Mouse (Mus musculus): ENCODE measurements around the gene Olfml2a. TPM values are rescaled to one million over a fixed set of nuclear protein-coding genes. Genes with fewer than 3 reads are reported as not detected.

Gene Olfml2a
- polyA plus RNA-seq, 1 experiment from 2014 or later, result 2.5 TPM

DNA sequence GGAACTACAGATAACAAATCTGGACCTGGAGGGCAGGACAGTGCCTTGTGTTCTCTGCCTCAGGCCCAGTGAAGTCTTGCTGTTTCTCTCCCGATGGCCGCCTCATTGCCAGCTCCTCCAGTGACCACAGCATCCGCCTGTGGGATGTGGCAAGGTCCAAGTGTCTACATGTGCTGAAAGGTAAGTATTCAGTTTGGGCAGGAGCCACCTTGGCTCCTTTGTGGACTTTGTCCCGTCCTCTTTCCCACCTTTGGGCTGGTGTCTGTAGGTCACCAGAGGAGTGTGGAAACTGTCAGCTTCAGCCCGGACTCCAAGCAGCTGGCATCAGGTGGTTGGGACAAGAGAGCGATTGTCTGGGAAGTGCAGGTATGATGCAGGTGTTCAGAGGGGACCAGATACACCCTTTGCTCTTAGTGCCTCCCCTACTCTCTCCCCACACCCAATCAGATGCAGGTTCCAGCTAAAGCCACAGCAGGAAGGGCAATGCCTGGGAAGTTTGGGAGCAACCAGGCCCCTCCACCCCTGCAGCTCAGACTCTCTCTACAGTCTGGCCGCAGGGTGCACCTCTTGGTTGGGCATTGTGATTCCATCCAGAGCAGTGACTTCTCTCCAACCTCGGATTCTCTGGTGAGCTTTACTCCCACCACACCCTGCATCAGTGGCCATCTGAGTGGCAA is 68.3 kb downstream of the Olfml2a start:
- no peak overlapping the region for H3K4me3 ChIP-seq (ENCODE audit: low read depth, low read length)
- ATAC-seq (ENCODE audit: low FRiP score) (no peak), DNase-seq (ENCODE audit: low spot score) (no peak)
- no peaks in the 10 kb centered on the region for H3K27me3 ChIP-seq (ENCODE audit: control insufficient read depth, insufficient read depth, low read length)
- 75% methylated on average over 8 of the region's 8 CpGs for WGBS
- peaks cover 11% of the 10 kb centered on the region for H3K4me1 ChIP-seq (replicated peaks; ENCODE audit: control insufficient read depth, insufficient read depth, low read length)
- no peak overlapping the region for H3K4me2 ChIP-seq (replicated peaks; ENCODE audit: low read depth, low read length)
- no peak overlapping the region for H3K27ac ChIP-seq (ENCODE audit: low read depth, low read length)
- H3K9me3 ChIP-seq (ENCODE audit: control insufficient read depth, low read length), result no peaks in the 10 kb centered on the region
- H3K36me3 ChIP-seq (ENCODE audit: control insufficient read depth, insufficient read depth, low read length), result peaks cover 15% of the 10 kb centered on the region
- no peak overlapping the region for H3K9ac ChIP-seq (ENCODE audit: low read depth, low read length)

DNA sequence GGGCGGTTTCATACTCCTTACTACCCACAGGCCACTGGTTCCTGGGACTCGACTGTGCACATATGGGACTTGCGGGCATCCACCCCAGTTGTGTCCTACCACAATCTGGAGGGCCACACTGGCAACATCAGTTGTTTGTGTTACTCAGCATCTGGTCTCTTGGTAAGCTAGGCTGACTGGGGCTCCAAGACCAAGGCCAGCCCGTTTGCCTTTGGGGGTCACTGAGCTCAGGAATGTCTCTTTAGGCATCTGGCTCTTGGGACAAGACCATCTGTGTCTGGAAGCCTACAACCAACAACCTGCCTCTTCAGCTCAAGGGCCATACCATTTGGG is 68.8 kb downstream of the Olfml2a start:
- no peak overlapping the region for H3K9ac ChIP-seq (ENCODE audit: low read depth, low read length)
- H3K4me2 ChIP-seq (replicated peaks; ENCODE audit: low read depth, low read length), result no peak overlapping the region
- WGBS, result 84% methylated on average over 4 of the region's 4 CpGs
- H3K36me3 ChIP-seq (ENCODE audit: control insufficient read depth, insufficient read depth, low read length), result peaks cover 15% of the 10 kb centered on the region
- H3K4me3 ChIP-seq (ENCODE audit: low read depth, low read length), result no peak overlapping the region
- no peaks in the 10 kb centered on the region for H3K27me3 ChIP-seq (ENCODE audit: control insufficient read depth, insufficient read depth, low read length)
- H3K27ac ChIP-seq (ENCODE audit: low read depth, low read length), result no peak overlapping the region
- H3K4me1 ChIP-seq (replicated peaks; ENCODE audit: control insufficient read depth, insufficient read depth, low read length), result peaks cover 11% of the 10 kb centered on the region
- no peaks in the 10 kb centered on the region for H3K9me3 ChIP-seq (ENCODE audit: control insufficient read depth, low read length)
- ATAC-seq (ENCODE audit: low FRiP score) (no peak), DNase-seq (ENCODE audit: low spot score) (no peak)

DNA sequence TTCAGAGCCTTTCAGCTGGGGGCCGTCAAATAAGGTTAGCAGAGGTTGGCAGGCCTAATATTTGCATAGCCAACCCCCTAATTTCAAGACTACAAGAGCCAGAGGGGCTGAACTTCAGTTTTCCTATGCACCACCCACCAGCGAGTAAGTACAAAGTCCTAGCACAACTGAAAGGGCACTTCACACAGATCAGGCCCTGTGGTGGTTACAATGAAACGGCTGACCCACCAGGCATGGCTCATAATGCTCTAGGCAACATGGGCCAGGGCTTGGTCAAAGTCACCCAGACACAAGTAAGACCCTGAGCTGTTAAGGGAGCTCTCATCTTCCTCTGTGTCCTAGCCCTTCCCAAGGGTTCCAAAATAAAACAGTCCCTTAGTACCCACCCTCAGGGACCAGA is 70.1 kb downstream of the Olfml2a start:
- no peak for ATAC-seq (ENCODE audit: low FRiP score)
- no peak overlapping the region for H3K4me2 ChIP-seq (replicated peaks; ENCODE audit: low read depth, low read length)
- peaks cover 13% of the 10 kb centered on the region for H3K4me1 ChIP-seq (replicated peaks; ENCODE audit: control insufficient read depth, insufficient read depth, low read length)
- H3K9ac ChIP-seq (ENCODE audit: low read depth, low read length), result no peak overlapping the region
- no peak overlapping the region for H3K4me3 ChIP-seq (ENCODE audit: low read depth, low read length)
- no peak for DNase-seq (ENCODE audit: low spot score)
- peaks cover 15% of the 10 kb centered on the region for H3K36me3 ChIP-seq (ENCODE audit: control insufficient read depth, insufficient read depth, low read length)
- WGBS, result 82% methylated on average over 3 of the region's 3 CpGs
- no peak overlapping the region for H3K27ac ChIP-seq (ENCODE audit: low read depth, low read length)
- H3K27me3 ChIP-seq (ENCODE audit: control insufficient read depth, insufficient read depth, low read length), result no peaks in the 10 kb centered on the region
- H3K9me3 ChIP-seq (ENCODE audit: control insufficient read depth, low read length), result no peaks in the 10 kb centered on the region

DNA sequence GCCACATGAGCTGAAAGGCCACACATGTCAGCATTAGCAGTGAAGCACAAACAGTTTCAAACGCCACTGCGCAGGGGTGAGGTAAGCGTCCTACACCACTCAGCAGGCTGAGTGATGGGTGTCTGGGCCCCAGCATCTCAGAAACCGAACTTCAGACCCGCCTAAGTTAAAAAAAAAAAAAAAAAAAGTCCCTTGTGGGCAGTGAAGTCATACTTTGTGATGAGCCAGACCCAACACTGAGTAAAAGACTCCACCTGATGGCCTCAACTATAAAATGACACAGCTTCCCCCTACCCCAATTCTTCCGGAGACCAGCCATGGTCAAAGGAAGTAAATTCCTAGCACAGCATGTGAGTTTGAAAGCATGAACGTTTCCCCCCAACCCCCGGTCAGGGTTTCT is 71.3 kb downstream of the Olfml2a start:
- peak overlapping the region; percentile 83; the same call in 1 of the 2 replicates for H3K4me3 ChIP-seq (ENCODE audit: low read depth, low read length)
- ATAC-seq (ENCODE audit: low FRiP score) (no peak), DNase-seq (ENCODE audit: low spot score) (no peak)
- peaks cover 15% of the 10 kb centered on the region for H3K36me3 ChIP-seq (ENCODE audit: control insufficient read depth, insufficient read depth, low read length)
- WGBS, result 52% methylated on average over 8 of the region's 8 CpGs
- H3K9ac ChIP-seq (ENCODE audit: low read depth, low read length), result no peak overlapping the region
- H3K9me3 ChIP-seq (ENCODE audit: control insufficient read depth, low read length), result no peaks in the 10 kb centered on the region
- no peak overlapping the region for H3K27ac ChIP-seq (ENCODE audit: low read depth, low read length)
- H3K4me1 ChIP-seq (replicated peaks; ENCODE audit: control insufficient read depth, insufficient read depth, low read length), result peaks cover 10% of the 10 kb centered on the region
- H3K4me2 ChIP-seq (replicated peaks; ENCODE audit: low read depth, low read length), result peak overlapping the region; percentile 91
- no peaks in the 10 kb centered on the region for H3K27me3 ChIP-seq (ENCODE audit: control insufficient read depth, insufficient read depth, low read length)

DNA sequence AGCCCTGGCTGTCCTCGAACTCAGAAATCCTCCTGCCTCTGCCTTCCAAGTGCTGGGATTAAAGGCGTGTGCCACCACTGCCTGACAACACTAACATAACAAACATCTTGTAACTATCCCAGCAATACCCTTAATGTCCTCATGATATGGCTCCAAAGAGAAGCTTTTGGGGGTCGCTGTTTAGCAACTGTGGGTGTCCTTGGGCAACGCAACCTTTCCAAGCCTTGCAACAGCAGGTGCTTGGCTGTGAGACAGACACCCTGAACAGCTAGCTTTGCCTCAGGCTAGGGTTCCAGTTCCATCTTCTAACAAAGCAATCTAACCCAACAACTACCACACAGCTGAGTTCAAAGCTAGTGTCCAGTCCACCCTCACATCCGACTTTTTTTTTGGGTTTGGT is 71.7 kb downstream of the Olfml2a start:
- peaks cover 10% of the 10 kb centered on the region for H3K4me1 ChIP-seq (replicated peaks; ENCODE audit: control insufficient read depth, insufficient read depth, low read length)
- no peaks in the 10 kb centered on the region for H3K9me3 ChIP-seq (ENCODE audit: control insufficient read depth, low read length)
- H3K27ac ChIP-seq (ENCODE audit: low read depth, low read length), result no peak overlapping the region
- ATAC-seq (ENCODE audit: low FRiP score) (no peak), DNase-seq (ENCODE audit: low spot score) (no peak)
- H3K36me3 ChIP-seq (ENCODE audit: control insufficient read depth, insufficient read depth, low read length), result peaks cover 15% of the 10 kb centered on the region
- peak overlapping the region; percentile 83 for H3K4me3 ChIP-seq (ENCODE audit: low read depth, low read length)
- peak overlapping the region; percentile 91 for H3K9ac ChIP-seq (ENCODE audit: low read depth, low read length)
- peak overlapping the region; percentile 91 for H3K4me2 ChIP-seq (replicated peaks; ENCODE audit: low read depth, low read length)
- 65% methylated on average over 5 of the region's 5 CpGs for WGBS
- H3K27me3 ChIP-seq (ENCODE audit: control insufficient read depth, insufficient read depth, low read length), result no peaks in the 10 kb centered on the region

DNA sequence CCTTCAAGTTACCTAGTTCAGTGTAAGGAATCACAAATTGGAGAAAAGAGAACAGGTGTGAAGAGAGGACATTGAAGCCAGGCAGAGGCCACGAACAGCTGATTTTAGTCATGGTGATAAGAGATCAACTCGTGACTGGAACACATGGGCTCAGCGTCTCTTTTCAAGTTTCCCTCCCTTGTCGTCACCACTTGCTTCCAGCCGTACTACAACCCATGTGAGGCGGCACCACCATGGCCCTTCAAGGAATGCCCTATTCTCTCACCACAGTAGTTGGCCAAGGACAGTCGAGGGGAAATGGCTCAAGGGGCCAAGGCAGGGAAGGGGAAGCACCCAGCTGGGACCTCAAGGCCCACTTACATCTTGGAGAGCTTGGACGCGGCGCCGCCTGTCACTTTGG is 72.6 kb downstream of the Olfml2a start:
- Histone ChIP-seq H3K27ac (ENCODE audit: low read depth, low read length) (peak overlapping the region; percentile 73), H3K9ac (ENCODE audit: low read depth, low read length) (peak overlapping the region; percentile 91), H3K9me3 (ENCODE audit: control insufficient read depth, low read length) (no peaks in the 10 kb centered on the region), H3K36me3 (ENCODE audit: control insufficient read depth, insufficient read depth, low read length) (peaks cover 15% of the 10 kb centered on the region), H3K4me2 (replicated peaks; ENCODE audit: low read depth, low read length) (peak overlapping the region; percentile 91), H3K4me3 (ENCODE audit: low read depth, low read length) (peak overlapping the region; percentile 83), H3K27me3 (ENCODE audit: control insufficient read depth, insufficient read depth, low read length) (no peaks in the 10 kb centered on the region), H3K4me1 (replicated peaks; ENCODE audit: control insufficient read depth, insufficient read depth, low read length) (peaks cover 13% of the 10 kb centered on the region)
- WGBS, result 0% methylated on average over 11 of the region's 11 CpGs
- ATAC-seq (ENCODE audit: low FRiP score) (peak; percentile 7; the same call in 1 of the 2 replicates), DNase-seq (ENCODE audit: low spot score) (peak; percentile 56)

DNA sequence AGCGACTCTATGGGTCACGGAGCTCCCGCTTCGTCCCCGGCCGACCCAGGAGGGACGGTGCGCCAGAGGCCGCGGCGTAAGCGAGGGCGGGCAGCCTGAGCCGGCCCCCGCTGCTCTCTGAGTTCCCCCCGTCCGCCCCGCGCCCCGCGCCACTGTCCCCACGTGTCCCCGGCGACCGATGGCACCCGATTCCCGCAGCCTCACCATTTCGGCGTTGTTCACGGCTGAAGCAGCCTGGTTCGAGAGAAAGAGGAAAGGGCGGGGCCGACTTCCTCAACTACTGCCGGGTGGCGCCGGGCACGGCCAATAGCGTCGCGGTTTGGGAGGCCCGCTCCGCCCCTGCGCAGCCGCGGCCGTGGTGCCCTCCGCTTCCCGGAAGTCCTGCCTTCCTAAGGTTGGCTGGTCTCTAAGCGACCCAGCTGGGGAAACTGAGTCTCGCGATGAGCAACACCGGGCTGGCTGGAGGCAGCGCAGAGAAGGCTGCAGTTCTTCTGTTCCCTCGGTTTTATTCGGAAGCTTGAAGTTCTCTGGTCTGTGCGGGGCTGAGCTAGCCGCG is 73.2 kb downstream of the Olfml2a start, which contains the start of gene Arpc5l:
Gene Arpc5l, plus strand, starts transcription at position 469 of the 556 bp plus-strand sequence.
- Histone ChIP-seq H3K4me1 (replicated peaks; ENCODE audit: control insufficient read depth, insufficient read depth, low read length) (peaks cover 13% of the 10 kb centered on the region), H3K36me3 (ENCODE audit: control insufficient read depth, insufficient read depth, low read length) (peaks cover 15% of the 10 kb centered on the region), H3K27ac (ENCODE audit: low read depth, low read length) (peak within 1 kb of the TSS; percentile 73), H3K9me3 (ENCODE audit: control insufficient read depth, low read length) (no peaks in the 10 kb centered on the region), H3K4me3 (ENCODE audit: low read depth, low read length) (peak within 1 kb of the TSS; percentile 83), H3K4me2 (replicated peaks; ENCODE audit: low read depth, low read length) (peak within 1 kb of the TSS; percentile 91), H3K9ac (ENCODE audit: low read depth, low read length) (peak within 1 kb of the TSS; percentile 91), H3K27me3 (ENCODE audit: control insufficient read depth, insufficient read depth, low read length) (no peaks in the 10 kb centered on the region)
- ATAC-seq (ENCODE audit: low FRiP score) (peak; percentile 84), DNase-seq (ENCODE audit: low spot score) (peak; percentile 93)
- WGBS, result under 1% methylated on average over 54 of the region's 58 CpGs

DNA sequence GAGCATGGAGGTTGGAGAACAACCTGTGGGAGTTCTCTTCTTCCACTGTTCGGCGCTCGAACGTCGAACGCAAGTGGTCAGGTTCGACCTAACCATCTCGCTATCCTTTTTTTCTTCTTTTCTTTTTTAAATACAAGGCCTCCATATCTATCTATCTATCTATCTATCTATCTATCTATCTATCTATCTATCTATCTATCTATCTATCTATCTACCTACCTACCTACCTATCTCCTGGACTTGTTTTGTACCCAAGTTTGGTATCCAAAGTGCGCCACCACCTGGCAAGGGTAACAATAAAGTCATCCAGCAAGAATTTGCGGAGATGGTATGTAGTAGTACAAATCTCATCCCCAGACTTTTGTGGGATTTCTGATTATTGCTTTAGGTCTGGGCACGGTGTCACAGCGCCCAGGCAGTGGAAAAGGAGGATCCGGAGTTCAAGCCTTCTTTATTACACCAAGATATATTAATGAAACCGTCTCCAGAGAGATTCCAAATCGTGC is 73.8 kb downstream of the Olfml2a start, which contains the start of gene Rpl35:
Gene Rpl35, minus strand, starts transcription at position 51 of the 506 bp plus-strand sequence.
- Histone ChIP-seq H3K27ac (ENCODE audit: low read depth, low read length) (peak within 1 kb of the TSS; percentile 73), H3K36me3 (ENCODE audit: control insufficient read depth, insufficient read depth, low read length) (peaks cover 15% of the 10 kb centered on the region), H3K9ac (ENCODE audit: low read depth, low read length) (peak within 1 kb of the TSS; percentile 91), H3K9me3 (ENCODE audit: control insufficient read depth, low read length) (no peaks in the 10 kb centered on the region), H3K4me3 (ENCODE audit: low read depth, low read length) (peak within 1 kb of the TSS; percentile 83), H3K27me3 (ENCODE audit: control insufficient read depth, insufficient read depth, low read length) (no peaks in the 10 kb centered on the region), H3K4me1 (replicated peaks; ENCODE audit: control insufficient read depth, insufficient read depth, low read length) (peaks cover 13% of the 10 kb centered on the region), H3K4me2 (replicated peaks; ENCODE audit: low read depth, low read length) (peak within 1 kb of the TSS; percentile 91)
- DNase-seq (ENCODE audit: low spot score) (peak; percentile 49), ATAC-seq (ENCODE audit: low FRiP score) (no peak)
- 11% methylated on average over 15 of the region's 15 CpGs for WGBS

Data from hindbrain, embryonic 11.5 days (tissue).